Mouse (Mus musculus) olfactory bulb, adult 2 months (tissue): ENCODE measurements around the gene Bdkrb2.

ENCODE experiments used
- CTCF ChIP-seq: fragments of 200-500 bp; IDR thresholded peaks from 2 replicates; pipeline ENCODE4 v1.5.1; 2012; ENCODE audit warnings: low read depth, mild to moderate bottlenecking, low read length, moderate library complexity; ENCODE audit not compliant: insufficient read depth
- POLR2A ChIP-seq: fragments of 200-500 bp; IDR thresholded peaks from 2 replicates; pipeline ENCODE4 v1.6.1; 2012; ENCODE audit warnings: mild to moderate bottlenecking, low read depth, low read length, moderate library complexity; ENCODE audit not compliant: insufficient read depth

GRCm38 (mm10) chr12:105602581-105603210 is 39.7 kb downstream of the Bdkrb2 start, which contains the start of gene Bdkrb1:
- TF ChIP-seq CTCF = no peak
- no peak for TF ChIP-seq POLR2A
